Mouse (Mus musculus) layer of hippocampus, adult 2 months (tissue): ENCODE results near the gene Stxbp4. TPM values are rescaled to one million over a fixed set of nuclear protein-coding genes. Genes with fewer than 3 reads are reported as not detected.

ENCODE experiments used
- DNase-seq, 2 experiments: peaks; one replicate each; pipeline ENCODE4 v3.0.0; 2022; ENCODE audit warnings: low spot score in 2 of 2
- H3K27ac ChIP-seq: fragments of 200-600 bp; 2 replicates; pipeline ENCODE4 v1.8.1; 2022
- H3K4me3 ChIP-seq: fragments of 200-600 bp; 2 replicates; pipeline ENCODE4 v1.8.1; 2022; ENCODE audit warnings: mild to moderate bottlenecking
- CTCF ChIP-seq: fragments of 200-600 bp; conservative IDR thresholded peaks from 2 replicates; pipeline ENCODE4 v1.8.1; 2022; ENCODE audit warnings: antibody characterized with exemption, mild to moderate bottlenecking, moderate library complexity
- total RNA-seq, 2 experiments: library from RNA; stranded (reverse); gene quantifications; 2 replicates each; pipeline ENCODE4 v1.2.3; 2021

Stxbp4 gene
- total RNA-seq, 2 experiments from 2014 or later: 12.0 to 16.1 TPM

- no peak for TF ChIP-seq CTCF
- no peak overlapping the region for H3K4me3 ChIP-seq
- H3K27ac ChIP-seq: no peak overlapping the region
- DNase-seq: no peak
These were observed 136.0 kb downstream of the Stxbp4 start for GRCm38 (mm10) chr11:90501846-90502245.

GRCm38 (mm10) chr11:90499918-90500317, 138.0 kb downstream of the Stxbp4 start:
- Histone ChIP-seq H3K4me3 (no peak overlapping the region), H3K27ac (no peak overlapping the region)
- DNase-seq: no peak
- no peak for TF ChIP-seq CTCF

GRCm38 (mm10) chr11:90498461-90498860, 139.4 kb downstream of the Stxbp4 start:
- no peak overlapping the region for H3K4me3 ChIP-seq
- no peak for DNase-seq
- no peak for TF ChIP-seq CTCF
- H3K27ac ChIP-seq: no peak overlapping the region

- no peak for TF ChIP-seq CTCF
- no peak for DNase-seq
These were observed 142.9 kb downstream of the Stxbp4 start for GRCm38 (mm10) chr11:90494981-90495380.

GRCm38 (mm10) chr11:90492511-90492910, 145.4 kb downstream of the Stxbp4 start:
- Histone ChIP-seq H3K27ac (no peak overlapping the region), H3K4me3 (no peak overlapping the region)
- no peak for TF ChIP-seq CTCF
- no peak for DNase-seq

More at GRCm38 (mm10) chr11:90494981-90495380, 142.9 kb downstream of the Stxbp4 start:
- no peak overlapping the region for H3K27ac ChIP-seq
- no peak overlapping the region for H3K4me3 ChIP-seq

- no peak for TF ChIP-seq CTCF
- no peak for DNase-seq
- Histone ChIP-seq H3K27ac (no peak overlapping the region), H3K4me3 (no peak overlapping the region)
These were observed 148.7 kb downstream of the Stxbp4 start for GRCm38 (mm10) chr11:90489166-90489565.

- Histone ChIP-seq H3K4me3 (no peak overlapping the region), H3K27ac (no peak overlapping the region)
- no peak for DNase-seq
- TF ChIP-seq CTCF: no peak
These were observed 150.2 kb downstream of the Stxbp4 start for GRCm38 (mm10) chr11:90487686-90488085.

- no peak overlapping the region for H3K27ac ChIP-seq
- no peak overlapping the region for H3K4me3 ChIP-seq
- no peak for DNase-seq
- TF ChIP-seq CTCF: no peak
These were observed 152.9 kb downstream of the Stxbp4 start for GRCm38 (mm10) chr11:90484750-90485637.

- no peak overlapping the region for H3K4me3 ChIP-seq
- H3K27ac ChIP-seq: no peak overlapping the region
- no peak for DNase-seq
- TF ChIP-seq CTCF: no peak
These were observed 154.1 kb downstream of the Stxbp4 start for GRCm38 (mm10) chr11:90483766-90484165.

- no peak for TF ChIP-seq CTCF
- no peak for DNase-seq
- no peak overlapping the region for H3K27ac ChIP-seq
- H3K4me3 ChIP-seq: no peak overlapping the region
These were observed 156.1 kb downstream of the Stxbp4 start for GRCm38 (mm10) chr11:90481828-90482227.

GRCm38 (mm10) chr11:90470271-90470670, 167.6 kb downstream of the Stxbp4 start:
- Histone ChIP-seq H3K4me3 (no peak overlapping the region), H3K27ac (no peak overlapping the region)
- no peak for DNase-seq
- TF ChIP-seq CTCF: no peak

GRCm38 (mm10) chr11:90464046-90464595, 173.8 kb downstream of the Stxbp4 start:
- H3K4me3 ChIP-seq: no peak overlapping the region; the same call in 1 of the 2 replicates
- no peak overlapping the region for H3K27ac ChIP-seq
- no peak for TF ChIP-seq CTCF
- DNase-seq: no peak

GRCm38 (mm10) chr11:90460458-90460857, 177.4 kb downstream of the Stxbp4 start:
- no peak for TF ChIP-seq CTCF
- no peak for DNase-seq
- H3K4me3 ChIP-seq: no peak overlapping the region

GRCm38 (mm10) chr11:90452134-90452533, 185.8 kb downstream of the Stxbp4 start:
- TF ChIP-seq CTCF: no peak
- DNase-seq: no peak
- Histone ChIP-seq H3K4me3 (no peak overlapping the region), H3K27ac (no peak overlapping the region)

More at GRCm38 (mm10) chr11:90460458-90460857, 177.4 kb downstream of the Stxbp4 start:
- H3K27ac ChIP-seq: no peak overlapping the region
